Mouse (Mus musculus): ENCODE results near the gene Gm20479. TPM values are rescaled to one million over a fixed set of nuclear protein-coding genes. Genes with fewer than 3 reads are reported as not detected.
A peak's percentile ranks its signal among the peaks of the same experiment; 100 is the strongest.

Gm20479 gene
- polyA plus RNA-seq, 1 experiment from 2014 or later: not detected

DNA sequence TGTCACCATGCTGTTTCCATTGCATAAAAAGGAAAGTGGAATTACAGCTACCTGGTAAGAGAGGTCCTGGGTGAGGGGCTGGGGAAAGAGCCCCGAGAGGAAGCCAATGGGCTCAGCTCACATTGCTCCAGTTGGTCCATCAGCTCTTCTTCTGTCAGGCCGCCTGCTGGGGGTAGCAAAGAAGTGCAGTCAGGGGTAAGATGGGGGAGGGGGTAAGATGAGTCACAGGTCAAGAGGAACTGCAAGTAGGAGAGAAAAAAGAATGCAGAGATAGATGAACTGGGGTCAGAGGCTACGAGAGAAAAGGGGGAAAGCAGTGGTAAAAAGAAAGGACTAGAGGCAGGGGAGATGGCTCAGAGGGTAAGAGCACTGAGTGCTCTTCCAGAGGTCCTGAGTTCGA is 14.6 kb downstream of the Gm20479 start:
- H3K4me2 ChIP-seq: no peak overlapping the region
- H3K27me3 ChIP-seq: peaks cover 9% of the 10 kb centered on the region; the same call in 1 of the 2 replicates
- H3K9ac ChIP-seq: no peak overlapping the region
- H3K4me1 ChIP-seq: peaks cover 13% of the 10 kb centered on the region
- no peaks in the 10 kb centered on the region for H3K9me3 ChIP-seq (replicated peaks)
- H3K4me3 ChIP-seq: no peak overlapping the region
- WGBS: 47% methylated on average over 4 of the region's 4 CpGs
- peaks cover 63% of the 10 kb centered on the region for H3K36me3 ChIP-seq (ENCODE audit: poor library complexity, severe bottlenecking)
- ATAC-seq: no peak
- no peak overlapping the region for H3K27ac ChIP-seq

DNA sequence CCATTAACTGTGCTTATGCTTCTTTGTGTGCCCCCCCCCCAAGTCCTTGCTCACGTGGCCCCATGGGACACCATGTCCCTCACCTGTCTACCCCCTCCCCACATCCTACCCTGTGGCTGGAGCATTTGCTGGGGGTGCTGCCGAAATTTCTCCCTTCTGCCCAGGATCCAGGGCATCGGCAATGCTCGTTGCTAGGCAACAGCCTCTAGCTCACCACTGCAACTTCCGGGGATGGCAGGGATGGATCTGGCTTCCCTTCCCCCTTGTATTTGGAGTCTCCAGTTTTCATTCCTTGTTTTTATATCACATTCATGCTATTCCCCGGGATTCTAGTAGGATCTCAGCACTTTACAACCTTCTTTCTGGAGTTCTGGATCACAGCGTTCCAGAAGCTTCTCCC is 17.7 kb downstream of the Gm20479 start:
- Histone ChIP-seq H3K27ac (no peak overlapping the region), H3K4me2 (peak overlapping the region; percentile 50), H3K4me3 (peak overlapping the region; percentile 23), H3K27me3 (peaks cover 27% of the 10 kb centered on the region), H3K36me3 (ENCODE audit: poor library complexity, severe bottlenecking) (peaks cover 33% of the 10 kb centered on the region), H3K9ac (0 out of 2 replicates have a peak overlapping the region, but pooled peaks have one; percentile 17), H3K9me3 (replicated peaks) (no peaks in the 10 kb centered on the region), H3K4me1 (peaks cover 34% of the 10 kb centered on the region)
- 27% methylated on average over 7 of the region's 7 CpGs for WGBS
- peak; percentile 8; the same call in 1 of the 2 replicates for ATAC-seq

DNA sequence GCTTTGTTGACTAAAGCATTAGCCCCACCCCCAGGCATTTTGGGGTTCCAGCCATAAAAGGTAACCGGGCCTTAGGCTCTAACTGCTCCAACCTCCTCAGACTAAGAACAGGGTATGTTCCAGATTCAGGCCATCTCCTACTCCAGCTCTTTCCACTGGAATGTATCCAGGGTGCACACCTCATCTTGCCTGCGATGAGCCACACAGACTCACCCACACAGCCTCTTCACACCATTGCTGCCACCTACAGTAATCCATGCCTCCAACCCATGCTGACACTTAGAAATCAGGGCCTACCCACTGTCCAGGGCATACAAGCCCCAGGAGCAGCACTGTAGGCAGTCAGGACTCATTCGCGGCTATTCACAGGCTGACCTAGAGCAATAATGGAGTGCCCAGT is 18.1 kb downstream of the Gm20479 start:
- H3K27ac ChIP-seq: no peak overlapping the region
- H3K4me3 ChIP-seq: peak overlapping the region; percentile 23
- H3K9ac ChIP-seq: 0 out of 2 replicates have a peak overlapping the region, but pooled peaks have one; percentile 17
- ATAC-seq: no peak
- H3K27me3 ChIP-seq: peaks cover 31% of the 10 kb centered on the region
- H3K36me3 ChIP-seq (ENCODE audit: poor library complexity, severe bottlenecking): peaks cover 29% of the 10 kb centered on the region
- peaks cover 38% of the 10 kb centered on the region for H3K4me1 ChIP-seq
- WGBS: 66% methylated on average over 4 of the region's 4 CpGs
- H3K4me2 ChIP-seq: peak overlapping the region; percentile 50
- no peaks in the 10 kb centered on the region for H3K9me3 ChIP-seq (replicated peaks)

DNA sequence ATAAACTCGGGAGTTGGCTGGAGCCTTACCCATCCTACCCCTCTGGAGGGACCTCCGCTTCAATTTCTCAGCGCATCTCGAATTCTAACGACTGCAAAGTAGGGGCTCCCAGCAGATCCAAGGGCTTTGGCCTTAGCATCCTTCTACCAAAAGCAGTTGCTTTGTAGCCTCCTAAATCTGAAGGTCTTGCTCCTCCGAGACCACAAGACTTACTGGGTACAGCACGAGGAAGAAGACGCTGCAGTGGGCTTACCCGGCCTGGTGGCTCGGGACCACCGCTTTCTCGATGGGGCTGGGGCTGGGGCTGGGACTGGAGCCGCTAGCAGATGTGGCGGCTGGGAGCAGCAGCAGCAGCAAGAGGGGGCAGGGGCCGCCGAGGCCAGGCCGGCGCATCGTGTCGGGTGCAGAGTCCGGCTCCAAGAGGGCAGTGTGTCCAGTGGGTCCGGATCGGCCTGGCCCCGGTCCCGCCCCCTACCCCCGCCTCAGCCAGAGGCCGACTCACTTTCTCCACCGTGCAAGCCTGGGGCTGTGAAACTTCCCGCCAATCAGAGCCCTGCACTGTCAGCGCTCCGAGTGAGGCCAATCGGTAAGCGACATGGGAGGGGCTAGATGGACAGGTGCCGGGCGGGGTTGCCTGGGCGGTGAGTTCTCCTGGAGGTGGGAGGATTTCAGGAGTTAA is 19.9 kb downstream of the Gm20479 start, which contains the start of gene Ltbp4:
TSS of gene Ltbp4 (minus strand) at position 518 of the 679 bp plus-strand sequence.
- ATAC-seq: peak; percentile 26; the same call in 1 of the 2 replicates
- peaks cover 55% of the 10 kb centered on the region for H3K4me1 ChIP-seq

DNA sequence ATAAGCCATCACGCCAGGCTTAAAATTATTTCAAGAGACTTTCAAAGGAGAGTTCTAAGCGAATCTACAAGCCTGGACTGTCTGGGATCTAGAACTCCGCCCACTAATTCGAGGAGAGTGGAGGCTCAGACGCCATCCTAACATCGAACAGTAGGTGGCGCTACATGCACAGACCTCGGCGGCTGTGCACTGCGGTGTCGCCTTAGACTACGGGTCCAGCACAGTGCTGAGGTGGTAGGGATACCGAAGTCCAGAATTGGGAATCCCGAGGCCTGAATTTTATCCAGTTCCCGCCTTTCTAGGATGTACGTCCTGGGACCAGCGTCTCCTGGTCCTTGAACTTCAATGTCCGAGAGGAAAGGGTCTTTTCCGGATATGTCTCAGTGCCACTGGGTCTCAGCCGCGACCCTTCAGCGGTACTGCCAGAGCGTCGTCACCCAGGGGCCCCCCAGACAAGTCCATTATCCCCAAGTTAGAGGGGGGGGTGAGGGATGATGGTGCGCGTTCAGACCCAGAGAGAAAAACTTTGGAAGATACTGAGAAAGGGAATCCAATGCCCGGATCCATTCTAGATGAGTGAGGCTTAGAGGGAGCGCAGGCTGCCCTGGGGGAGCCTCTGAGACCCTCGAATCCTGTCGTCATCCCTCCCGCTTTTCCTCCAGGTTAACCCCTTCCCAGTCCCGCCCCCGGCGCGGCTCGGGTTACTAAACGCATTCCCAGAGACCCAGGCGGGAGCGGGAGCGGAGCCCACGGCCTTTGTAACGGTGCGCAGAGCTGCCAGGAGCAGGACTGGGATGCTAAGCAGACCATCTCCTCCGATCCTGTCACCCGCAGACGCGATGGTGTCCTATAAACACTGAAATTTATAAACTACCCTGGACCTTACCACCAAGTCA is 21.0 kb downstream of the Gm20479 start:
- peak overlapping the region; percentile 42 for H3K4me3 ChIP-seq
- 1% methylated on average over 47 of the region's 47 CpGs for WGBS
- peak; percentile 84 for ATAC-seq
- H3K27me3 ChIP-seq: peaks cover 60% of the 10 kb centered on the region
- no peak overlapping the region for H3K27ac ChIP-seq
- H3K4me1 ChIP-seq: peaks cover 60% of the 10 kb centered on the region
- H3K9ac ChIP-seq: peak overlapping the region; percentile 66
- no peaks in the 10 kb centered on the region for H3K9me3 ChIP-seq (replicated peaks)
- peaks cover 2% of the 10 kb centered on the region for H3K36me3 ChIP-seq (ENCODE audit: poor library complexity, severe bottlenecking)
- H3K4me2 ChIP-seq: peak overlapping the region; percentile 69

More for the DNA sequence above, 19.9 kb downstream of the Gm20479 start, which contains the start of gene Ltbp4:
- Histone ChIP-seq H3K27ac (no peak within 1 kb of the TSS), H3K27me3 (peaks cover 49% of the 10 kb centered on the region), H3K4me2 (peak within 1 kb of the TSS; percentile 69), H3K4me3 (peak within 1 kb of the TSS; percentile 42), H3K9me3 (replicated peaks) (no peaks in the 10 kb centered on the region), H3K36me3 (ENCODE audit: poor library complexity, severe bottlenecking) (peaks cover 13% of the 10 kb centered on the region), H3K9ac (peak within 1 kb of the TSS; percentile 66)
- WGBS: under 1% methylated on average over 36 of the region's 36 CpGs

DNA sequence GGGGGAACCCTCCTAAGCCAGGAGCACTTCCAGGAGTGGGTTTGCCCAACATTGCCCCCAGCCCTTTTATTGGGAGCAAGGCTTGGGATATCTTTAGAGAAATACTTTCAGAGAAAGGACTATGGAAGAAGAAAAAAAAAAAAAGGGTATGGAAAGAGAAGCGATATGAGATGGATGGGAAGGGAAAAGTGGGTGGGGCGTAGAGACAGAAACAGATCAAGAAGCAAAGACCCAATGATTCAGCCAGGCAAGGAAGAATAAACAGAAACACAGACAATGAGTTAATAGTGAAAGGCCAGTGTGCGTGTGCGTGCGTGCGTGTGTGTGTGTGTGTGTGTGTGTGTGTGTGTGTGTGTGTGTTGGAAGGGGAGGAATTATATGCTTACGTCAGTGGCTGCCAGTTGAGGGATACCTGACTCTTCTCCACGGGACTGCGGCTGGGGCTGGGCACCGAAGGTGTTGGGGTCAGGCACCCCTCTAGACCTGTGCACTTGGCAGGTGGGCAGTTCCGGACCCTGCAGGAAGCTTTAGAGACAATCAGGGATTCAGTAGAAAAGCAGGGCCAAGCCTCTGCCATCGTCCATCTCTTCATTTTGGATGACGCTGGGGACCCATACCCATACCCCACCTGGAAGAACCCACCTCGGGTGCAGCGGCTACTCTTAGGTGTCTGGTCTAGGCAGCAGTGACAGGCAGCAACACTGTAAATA is 22.1 kb downstream of the Gm20479 start:
- H3K4me2 ChIP-seq: peak overlapping the region; percentile 69; the same call in 1 of the 2 replicates
- H3K36me3 ChIP-seq (ENCODE audit: poor library complexity, severe bottlenecking): no peaks in the 10 kb centered on the region
- H3K4me1 ChIP-seq: peaks cover 70% of the 10 kb centered on the region
- no peak overlapping the region for H3K4me3 ChIP-seq
- no peak overlapping the region for H3K27ac ChIP-seq
- 61% methylated on average over 15 of the region's 15 CpGs for WGBS
- peaks cover 70% of the 10 kb centered on the region for H3K27me3 ChIP-seq
- H3K9me3 ChIP-seq (replicated peaks): no peaks in the 10 kb centered on the region
- H3K9ac ChIP-seq: no peak overlapping the region
- 0 out of 2 replicates have a peak, but pooled peaks have one; percentile 0 for ATAC-seq

DNA sequence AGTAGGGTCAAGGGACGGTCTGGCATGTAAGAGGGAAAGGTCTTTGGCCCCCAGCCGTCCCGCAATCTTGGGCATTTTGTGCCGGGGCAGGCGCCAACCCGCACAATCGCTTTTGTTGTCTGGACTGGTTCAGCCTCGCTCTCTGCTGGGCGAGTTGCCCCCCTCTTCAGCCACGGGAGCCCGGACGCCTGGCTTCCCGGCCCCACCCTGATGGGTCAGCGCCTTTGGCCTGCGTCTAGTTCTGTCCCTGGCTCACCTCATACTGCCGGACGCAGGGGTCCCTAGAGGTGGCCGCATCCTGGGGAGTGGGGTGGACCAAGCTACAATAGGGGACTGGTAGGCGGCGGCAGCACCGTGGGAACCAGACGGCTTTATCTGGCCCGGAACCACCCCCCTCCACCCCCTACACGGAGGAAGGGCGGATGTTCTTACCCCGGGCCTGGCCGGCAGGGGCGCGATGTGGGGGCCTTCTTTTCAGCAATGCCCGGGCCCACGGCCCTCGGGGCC is 22.8 kb downstream of the Gm20479 start:
- Histone ChIP-seq H3K9ac (no peak overlapping the region), H3K36me3 (ENCODE audit: poor library complexity, severe bottlenecking) (no peaks in the 10 kb centered on the region), H3K9me3 (replicated peaks) (no peaks in the 10 kb centered on the region), H3K4me2 (peak overlapping the region; percentile 82), H3K4me1 (peaks cover 72% of the 10 kb centered on the region), H3K27ac (no peak overlapping the region), H3K4me3 (0 out of 2 replicates have a peak overlapping the region, but pooled peaks have one; percentile 47), H3K27me3 (peaks cover 77% of the 10 kb centered on the region)
- no peak for ATAC-seq
- 5% methylated on average over 32 of the region's 32 CpGs for WGBS

DNA sequence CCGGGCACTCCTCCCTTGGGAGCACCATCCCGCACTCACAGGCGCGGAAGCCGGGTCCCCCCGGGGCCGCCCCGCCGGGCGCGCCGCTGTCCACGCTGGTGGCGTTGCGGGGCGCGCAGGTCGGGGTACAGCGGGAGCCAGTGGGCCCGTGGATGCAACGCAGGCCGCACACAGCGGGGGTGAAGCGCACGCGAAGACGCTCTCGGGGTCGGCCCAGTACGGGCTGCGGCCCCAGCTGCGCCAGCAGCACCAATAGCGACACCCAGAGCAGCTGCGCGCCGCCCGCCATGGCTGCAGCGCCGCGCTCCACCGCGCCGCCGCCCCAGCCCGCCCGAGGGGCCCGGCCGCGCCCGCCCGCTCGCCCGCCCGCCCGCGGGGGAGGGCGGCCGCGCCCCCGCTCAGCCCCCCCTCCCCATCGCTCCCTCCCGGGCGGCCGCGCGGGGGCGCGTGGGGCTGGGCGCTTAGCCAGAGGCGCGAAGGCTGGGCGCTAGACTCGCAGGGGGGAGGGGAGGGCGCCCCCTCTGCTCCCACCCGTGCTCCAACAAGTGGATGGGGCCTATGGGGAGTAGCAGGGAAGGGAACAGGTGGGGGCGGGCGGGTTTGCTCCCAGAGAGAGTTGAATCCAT is 23.8 kb downstream of the Gm20479 start:
- H3K9me3 ChIP-seq (replicated peaks): no peaks in the 10 kb centered on the region
- H3K27ac ChIP-seq: no peak overlapping the region
- H3K9ac ChIP-seq: peak overlapping the region; percentile 74
- H3K4me1 ChIP-seq: peaks cover 71% of the 10 kb centered on the region
- H3K27me3 ChIP-seq: peaks cover 86% of the 10 kb centered on the region
- H3K36me3 ChIP-seq (ENCODE audit: poor library complexity, severe bottlenecking): no peaks in the 10 kb centered on the region
- peak overlapping the region; percentile 47 for H3K4me3 ChIP-seq
- WGBS: under 1% methylated on average over 34 of the region's 77 CpGs
- no peak for ATAC-seq
- H3K4me2 ChIP-seq: peak overlapping the region; percentile 82

DNA sequence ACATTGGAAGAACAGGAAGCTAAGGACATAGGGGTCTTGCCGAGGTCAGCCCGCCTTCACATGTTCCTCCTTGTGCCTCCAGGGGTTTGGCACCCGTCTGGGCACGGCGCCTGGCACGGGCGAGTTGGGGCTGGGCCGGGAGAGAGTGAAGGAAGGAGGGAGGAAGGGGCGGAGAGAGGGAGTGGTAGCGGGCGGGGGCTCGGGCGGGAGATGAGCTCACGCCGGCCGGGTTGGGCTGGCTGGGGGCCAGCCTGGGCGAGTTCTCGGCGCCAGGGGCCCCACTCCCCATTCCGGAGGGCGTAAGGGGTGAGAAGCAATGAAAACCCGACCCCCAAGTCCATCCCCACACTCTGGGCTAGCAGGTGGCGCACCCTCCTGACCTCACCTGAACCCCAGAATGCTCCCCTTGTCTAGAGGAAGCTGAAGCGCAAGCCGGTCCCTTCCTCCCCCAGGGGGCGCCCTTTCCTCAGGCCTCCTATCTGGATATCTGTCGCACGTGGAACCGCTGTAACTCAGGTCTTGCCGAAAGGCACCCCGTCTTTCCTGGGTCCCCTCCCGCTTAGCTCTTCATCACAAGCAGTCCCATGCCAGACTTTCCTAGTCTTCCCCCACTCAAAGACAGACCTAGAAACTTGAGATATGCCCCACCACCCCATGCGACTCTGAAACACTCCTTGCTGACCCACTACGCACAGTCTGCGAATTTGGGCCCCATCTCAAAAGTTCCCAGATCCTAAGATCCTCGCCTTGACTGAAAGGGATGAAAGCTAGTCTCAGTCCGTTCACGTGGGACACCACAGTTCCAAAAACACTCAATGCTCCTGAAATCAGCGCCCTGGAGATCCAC is 24.6 kb downstream of the Gm20479 start:
- peak overlapping the region; percentile 47 for H3K4me3 ChIP-seq
- H3K27me3 ChIP-seq: peaks cover 86% of the 10 kb centered on the region
- peaks cover 66% of the 10 kb centered on the region for H3K4me1 ChIP-seq
- peak overlapping the region; percentile 74 for H3K9ac ChIP-seq
- no peak; the same call in 1 of the 2 replicates for ATAC-seq
- WGBS: under 1% methylated on average over 39 of the region's 39 CpGs
- no peaks in the 10 kb centered on the region for H3K36me3 ChIP-seq (ENCODE audit: poor library complexity, severe bottlenecking)
- H3K27ac ChIP-seq: no peak overlapping the region
- H3K4me2 ChIP-seq: peak overlapping the region; percentile 82
- H3K9me3 ChIP-seq (replicated peaks): no peaks in the 10 kb centered on the region

DNA sequence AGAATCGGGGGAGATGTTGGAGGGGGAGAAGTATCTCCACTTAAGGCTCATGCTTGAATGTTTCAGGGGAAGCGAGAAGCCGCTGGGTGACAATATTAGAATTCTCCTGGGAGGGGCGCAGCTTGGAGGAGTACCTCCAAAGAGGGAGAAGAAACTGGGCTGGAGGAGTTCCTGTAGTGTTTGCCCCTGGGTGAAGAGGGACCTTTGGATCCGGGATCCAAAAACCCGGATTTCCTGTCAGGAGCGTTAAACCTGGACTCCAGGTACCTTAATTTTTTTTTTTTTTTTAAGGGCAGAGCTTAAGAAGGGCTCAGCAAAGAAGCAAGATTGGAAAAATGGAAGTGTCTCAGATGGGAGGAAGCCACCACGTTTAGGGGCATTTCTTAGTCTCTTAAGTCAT is 25.4 kb downstream of the Gm20479 start:
- H3K27me3 ChIP-seq: peaks cover 87% of the 10 kb centered on the region
- peak overlapping the region; percentile 22; the same call in 1 of the 2 replicates for H3K9ac ChIP-seq
- H3K27ac ChIP-seq: no peak overlapping the region
- H3K4me3 ChIP-seq: no peak overlapping the region
- 4% methylated on average over 8 of the region's 8 CpGs for WGBS
- peak overlapping the region; percentile 82 for H3K4me2 ChIP-seq
- ATAC-seq: no peak
- no peaks in the 10 kb centered on the region for H3K36me3 ChIP-seq (ENCODE audit: poor library complexity, severe bottlenecking)
- H3K4me1 ChIP-seq: peaks cover 59% of the 10 kb centered on the region
- H3K9me3 ChIP-seq (replicated peaks): no peaks in the 10 kb centered on the region

Measured in forebrain, embryonic 13.5 days (tissue).